Mouse (Mus musculus): ENCODE data around the gene Phf5a. TPM values are rescaled to one million over a fixed set of nuclear protein-coding genes. Genes with fewer than 3 reads are reported as not detected.
"Not testable (repeated sequence)": the region's sequence is repeated elsewhere in the genome, so short reads cannot be mapped to it uniquely, and the experiment has no call there.

Gene Phf5a
- polyA plus RNA-seq, 1 experiment from 2014 or later, result 157 TPM

GRCm38 (mm10) chr15:81912498-81912897 lies 40.8 kb upstream of the Phf5a start:
- H3K4me3 ChIP-seq (ENCODE audit: low read depth, low read length), result no peak overlapping the region
- no peaks in the 10 kb centered on the region for H3K4me1 ChIP-seq (ENCODE audit: control insufficient read depth, insufficient read depth, low read length)
- no peak overlapping the region for H3K9ac ChIP-seq (replicated peaks; ENCODE audit: low read depth, low read length)
- H3K4me2 ChIP-seq (replicated peaks; ENCODE audit: low read depth, low read length), result no peak overlapping the region
- H3K36me3 ChIP-seq (ENCODE audit: control insufficient read depth, insufficient read depth, low read length), result peaks cover 86% of the 10 kb centered on the region
- H3K27me3 ChIP-seq (ENCODE audit: control insufficient read depth, insufficient read depth, low read length), result no peaks in the 10 kb centered on the region
- WGBS, result 62% methylated on average over 2 of the region's 2 CpGs
- no peak overlapping the region for H3K27ac ChIP-seq (ENCODE audit: low read length)
- no peak for ATAC-seq (ENCODE audit: insufficient number of reproducible peaks, insufficient read depth, low FRiP score, low read depth)
- no peaks in the 10 kb centered on the region for H3K9me3 ChIP-seq (ENCODE audit: control insufficient read depth, low read depth, low read length)

GRCm38 (mm10) chr15:81908767-81909166 lies 37.1 kb upstream of the Phf5a start:
- H3K36me3 ChIP-seq (ENCODE audit: control insufficient read depth, insufficient read depth, low read length), result peaks cover 75% of the 10 kb centered on the region
- H3K9me3 ChIP-seq (ENCODE audit: control insufficient read depth, low read depth, low read length); H3K4me1 ChIP-seq (ENCODE audit: control insufficient read depth, insufficient read depth, low read length); H3K4me2 ChIP-seq (replicated peaks; ENCODE audit: low read depth, low read length); H3K27me3 ChIP-seq (ENCODE audit: control insufficient read depth, insufficient read depth, low read length); H3K9ac ChIP-seq (replicated peaks; ENCODE audit: low read depth, low read length); H3K27ac ChIP-seq (ENCODE audit: low read length); H3K4me3 ChIP-seq (ENCODE audit: low read depth, low read length); ATAC-seq (ENCODE audit: insufficient number of reproducible peaks, insufficient read depth, low FRiP score, low read depth): not testable (repeated sequence)
- WGBS, result 92% methylated on average over 4 of the region's 4 CpGs

GRCm38 (mm10) chr15:81907953-81908352 lies 36.2 kb upstream of the Phf5a start:
- peaks cover 74% of the 10 kb centered on the region for H3K36me3 ChIP-seq (ENCODE audit: control insufficient read depth, insufficient read depth, low read length)
- ATAC-seq (ENCODE audit: insufficient number of reproducible peaks, insufficient read depth, low FRiP score, low read depth), result no peak
- H3K9me3 ChIP-seq (ENCODE audit: control insufficient read depth, low read depth, low read length), result no peaks in the 10 kb centered on the region
- no peak overlapping the region for H3K4me3 ChIP-seq (ENCODE audit: low read depth, low read length)
- no peak overlapping the region for H3K27ac ChIP-seq (ENCODE audit: low read length)
- no peak overlapping the region for H3K9ac ChIP-seq (replicated peaks; ENCODE audit: low read depth, low read length)
- H3K4me2 ChIP-seq (replicated peaks; ENCODE audit: low read depth, low read length), result no peak overlapping the region
- no peaks in the 10 kb centered on the region for H3K4me1 ChIP-seq (ENCODE audit: control insufficient read depth, insufficient read depth, low read length)
- WGBS, result 84% methylated on average over 8 of the region's 8 CpGs
- no peaks in the 10 kb centered on the region for H3K27me3 ChIP-seq (ENCODE audit: control insufficient read depth, insufficient read depth, low read length)

GRCm38 (mm10) chr15:81904939-81905338 lies 33.2 kb upstream of the Phf5a start:
- Histone ChIP-seq H3K9ac (replicated peaks; ENCODE audit: low read depth, low read length) (no peak overlapping the region), H3K27ac (ENCODE audit: low read length) (no peak overlapping the region), H3K4me2 (replicated peaks; ENCODE audit: low read depth, low read length) (no peak overlapping the region), H3K27me3 (ENCODE audit: control insufficient read depth, insufficient read depth, low read length) (no peaks in the 10 kb centered on the region), H3K4me3 (ENCODE audit: low read depth, low read length) (no peak overlapping the region), H3K36me3 (ENCODE audit: control insufficient read depth, insufficient read depth, low read length) (peaks cover 54% of the 10 kb centered on the region), H3K9me3 (ENCODE audit: control insufficient read depth, low read depth, low read length) (no peaks in the 10 kb centered on the region), H3K4me1 (ENCODE audit: control insufficient read depth, insufficient read depth, low read length) (no peaks in the 10 kb centered on the region)
- 46% methylated on average over 2 of the region's 2 CpGs for WGBS
- ATAC-seq (ENCODE audit: insufficient number of reproducible peaks, insufficient read depth, low FRiP score, low read depth), result no peak

- H3K9ac ChIP-seq (replicated peaks; ENCODE audit: low read depth, low read length), result no peak overlapping the region
- no peak overlapping the region for H3K4me3 ChIP-seq (ENCODE audit: low read depth, low read length)
- no peak for ATAC-seq (ENCODE audit: insufficient number of reproducible peaks, insufficient read depth, low FRiP score, low read depth)
- H3K9me3 ChIP-seq (ENCODE audit: control insufficient read depth, low read depth, low read length), result no peaks in the 10 kb centered on the region
- no peaks in the 10 kb centered on the region for H3K4me1 ChIP-seq (ENCODE audit: control insufficient read depth, insufficient read depth, low read length)
- WGBS, result 96% methylated on average over 2 of the region's 2 CpGs
- H3K27ac ChIP-seq (ENCODE audit: low read length), result no peak overlapping the region
- peaks cover 41% of the 10 kb centered on the region for H3K36me3 ChIP-seq (ENCODE audit: control insufficient read depth, insufficient read depth, low read length)
- no peaks in the 10 kb centered on the region for H3K27me3 ChIP-seq (ENCODE audit: control insufficient read depth, insufficient read depth, low read length)
- no peak overlapping the region for H3K4me2 ChIP-seq (replicated peaks; ENCODE audit: low read depth, low read length)
Observed at GRCm38 (mm10) chr15:81898751-81899150, 27.0 kb upstream of the Phf5a start.

- Histone ChIP-seq H3K27me3 (ENCODE audit: control insufficient read depth, insufficient read depth, low read length) (no peaks in the 10 kb centered on the region), H3K4me3 (ENCODE audit: low read depth, low read length) (no peak overlapping the region), H3K9ac (replicated peaks; ENCODE audit: low read depth, low read length) (no peak overlapping the region), H3K36me3 (ENCODE audit: control insufficient read depth, insufficient read depth, low read length) (peaks cover 37% of the 10 kb centered on the region), H3K9me3 (ENCODE audit: control insufficient read depth, low read depth, low read length) (no peaks in the 10 kb centered on the region), H3K4me1 (ENCODE audit: control insufficient read depth, insufficient read depth, low read length) (no peaks in the 10 kb centered on the region), H3K27ac (ENCODE audit: low read length) (no peak overlapping the region), H3K4me2 (replicated peaks; ENCODE audit: low read depth, low read length) (no peak overlapping the region)
- 87% methylated on average over 5 of the region's 5 CpGs for WGBS
- no peak for ATAC-seq (ENCODE audit: insufficient number of reproducible peaks, insufficient read depth, low FRiP score, low read depth)
Observed at GRCm38 (mm10) chr15:81897607-81898285, 26.0 kb upstream of the Phf5a start.

GRCm38 (mm10) chr15:81896407-81896806 lies 24.7 kb upstream of the Phf5a start:
- H3K27ac ChIP-seq (ENCODE audit: low read length), result no peak overlapping the region
- H3K36me3 ChIP-seq (ENCODE audit: control insufficient read depth, insufficient read depth, low read length), result peaks cover 42% of the 10 kb centered on the region
- no peak overlapping the region for H3K4me2 ChIP-seq (replicated peaks; ENCODE audit: low read depth, low read length)
- H3K4me1 ChIP-seq (ENCODE audit: control insufficient read depth, insufficient read depth, low read length), result no peaks in the 10 kb centered on the region
- no peak for ATAC-seq (ENCODE audit: insufficient number of reproducible peaks, insufficient read depth, low FRiP score, low read depth)
- no peaks in the 10 kb centered on the region for H3K9me3 ChIP-seq (ENCODE audit: control insufficient read depth, low read depth, low read length)
- no peak overlapping the region for H3K9ac ChIP-seq (replicated peaks; ENCODE audit: low read depth, low read length)
- no peaks in the 10 kb centered on the region for H3K27me3 ChIP-seq (ENCODE audit: control insufficient read depth, insufficient read depth, low read length)
- no peak overlapping the region for H3K4me3 ChIP-seq (ENCODE audit: low read depth, low read length)
- WGBS, result 93% methylated on average over 2 of the region's 2 CpGs

GRCm38 (mm10) chr15:81894002-81894401 lies 22.3 kb upstream of the Phf5a start:
- no peak overlapping the region for H3K4me2 ChIP-seq (replicated peaks; ENCODE audit: low read depth, low read length)
- whole genome bisulfite sequencing, result 70% methylated on average over 1 of the region's 1 CpGs
- no peaks in the 10 kb centered on the region for H3K4me1 ChIP-seq (ENCODE audit: control insufficient read depth, insufficient read depth, low read length)
- H3K9ac ChIP-seq (replicated peaks; ENCODE audit: low read depth, low read length), result no peak overlapping the region
- no peaks in the 10 kb centered on the region for H3K9me3 ChIP-seq (ENCODE audit: control insufficient read depth, low read depth, low read length)
- no peak for ATAC-seq (ENCODE audit: insufficient number of reproducible peaks, insufficient read depth, low FRiP score, low read depth)
- H3K27ac ChIP-seq (ENCODE audit: low read length), result no peak overlapping the region
- H3K4me3 ChIP-seq (ENCODE audit: low read depth, low read length), result no peak overlapping the region
- peaks cover 56% of the 10 kb centered on the region for H3K36me3 ChIP-seq (ENCODE audit: control insufficient read depth, insufficient read depth, low read length)
- no peaks in the 10 kb centered on the region for H3K27me3 ChIP-seq (ENCODE audit: control insufficient read depth, insufficient read depth, low read length)

Measured in stomach, embryonic 14.5 days (tissue).